Mouse (Mus musculus) lung, postnatal 0 days (tissue): Measurements from ENCODE around the gene Cmbl.

Experiments used
- CTCF ChIP-seq: IDR thresholded peaks from 2 replicates; pipeline ENCODE4 v1.5.1; 2016; ENCODE audit warnings: antibody characterized with exemption, mild to moderate bottlenecking
- EP300 ChIP-seq: IDR thresholded peaks from 2 replicates; pipeline ENCODE4 v1.6.1; 2016; ENCODE audit warnings: antibody characterized with exemption, mild to moderate bottlenecking, control low read depth

GRCm38 (mm10) chr15:31636091-31636595 is 71.0 kb downstream of the Cmbl start:
- TF ChIP-seq CTCF (no peak), EP300 (no peak)
